Mouse (Mus musculus) adrenal gland, postnatal 4 days (tissue): ENCODE data around the gene Socs2. TPM values are rescaled to one million over a fixed set of nuclear protein-coding genes. Genes with fewer than 3 reads are reported as not detected.

Experiments used
- DNase-seq, 2 experiments: peaks; one replicate each; pipeline ENCODE4 v3.0.0; 2021 to 2022; ENCODE audit warnings: low spot score in 2 of 2, mixed read lengths in 2 of 2
- total RNA-seq, 2 experiments: library from RNA; stranded (reverse); gene quantifications; 2 replicates each; pipeline ENCODE4 v1.2.3; 2021

Socs2 gene
- total RNA-seq, 2 experiments from 2014 or later: 41.3 to 44.5 TPM

GRCm38 (mm10) chr10:95356711-95357110 lies 60.3 kb downstream of the Socs2 start:
- DNase-seq: no peak

- no peak for DNase-seq
Measured at GRCm38 (mm10) chr10:95355678-95356268, 61.2 kb downstream of the Socs2 start.

- no peak for DNase-seq
Measured at GRCm38 (mm10) chr10:95354673-95355072, 62.3 kb downstream of the Socs2 start.

GRCm38 (mm10) chr10:95354047-95354446 lies 62.9 kb downstream of the Socs2 start:
- DNase-seq: no peak

GRCm38 (mm10) chr10:95348457-95348856 lies 68.5 kb downstream of the Socs2 start:
- no peak for DNase-seq

- no peak for DNase-seq
Measured at GRCm38 (mm10) chr10:95347776-95348175, 69.2 kb downstream of the Socs2 start.

GRCm38 (mm10) chr10:95342833-95343590 lies 74.0 kb downstream of the Socs2 start:
- no peak for DNase-seq

- DNase-seq: no peak
Measured at GRCm38 (mm10) chr10:95340676-95341075, 76.3 kb downstream of the Socs2 start.

GRCm38 (mm10) chr10:95337589-95337988 lies 79.4 kb downstream of the Socs2 start:
- no peak for DNase-seq

- DNase-seq: no peak
Measured at GRCm38 (mm10) chr10:95336781-95337544, 80.0 kb downstream of the Socs2 start.

Other genes starting within 250 kb of the Socs2 start
- gene Cradd, start 93.0 kb downstream of the Socs2 start, total RNA-seq: 10 to 100 TPM; 13.0 to 14.0 TPM
- gene Mrpl42, start 84.8 kb upstream of the Socs2 start, total RNA-seq: 100 to 1,000 TPM in 1 of 2 experiments, 10 to 100 TPM in 1; 99.7 to 102 TPM
- gene Ube2n, start 98.0 kb upstream of the Socs2 start, total RNA-seq: 100 to 1,000 TPM; 135 to 136 TPM
- gene Nudt4, start 147.0 kb upstream of the Socs2 start, total RNA-seq: 100 to 1,000 TPM; 126 to 147 TPM